Mouse (Mus musculus) liver, adult 2 months (tissue): Measurements from ENCODE around the gene Gtf3c6. TPM values are rescaled to one million over a fixed set of nuclear protein-coding genes. Genes with fewer than 3 reads are reported as not detected.
A peak's percentile ranks its signal among the peaks of the same experiment; 100 is the strongest.
"Not testable (repeated sequence)": the region's sequence is repeated elsewhere in the genome, so short reads cannot be mapped to it uniquely, and the experiment has no call there.

ENCODE experiments used
- DNase-seq: peaks from one replicate; pipeline ENCODE4 v3.0.0-alpha.2; 2011; ENCODE audit warnings: low read depth, low spot score; ENCODE audit errors: extremely low read depth
- H3K27ac ChIP-seq: fragments of 200-500 bp; replicated peaks from 2 replicates; pipeline ENCODE4 v1.5.1; 2012; ENCODE audit warnings: low read depth, mild to moderate bottlenecking, control low read depth, inconsistent platforms, low read length; ENCODE audit not compliant: insufficient read depth
- H3K27me3 ChIP-seq: fragments of 200-500 bp; 2 replicates; pipeline ENCODE4 v1.6.1; 2012; ENCODE audit warnings: mild to moderate bottlenecking, moderate library complexity, low read length, inconsistent platforms; ENCODE audit not compliant: control insufficient read depth, insufficient read depth
- H3K36me3 ChIP-seq: fragments of 200-500 bp; 2 replicates; pipeline ENCODE4 v1.6.1; 2012; ENCODE audit warnings: low read length, inconsistent platforms; ENCODE audit not compliant: control insufficient read depth, insufficient read depth
- H3K4me1 ChIP-seq: fragments of 200-500 bp; 2 replicates; pipeline ENCODE4 v1.6.1; 2011; ENCODE audit warnings: low read length; ENCODE audit not compliant: control insufficient read depth, insufficient read depth
- H3K4me3 ChIP-seq: fragments of 200-500 bp; 2 replicates; pipeline ENCODE4 v1.5.1; 2011; ENCODE audit warnings: low read depth, mild to moderate bottlenecking, control low read depth, low read length, moderate library complexity; ENCODE audit not compliant: insufficient read depth
- H3K79me2 ChIP-seq: fragments of 200-500 bp; 2 replicates; pipeline ENCODE4 v1.6.1; 2012; ENCODE audit warnings: inconsistent platforms, mild to moderate bottlenecking, low read length, moderate library complexity; ENCODE audit not compliant: control insufficient read depth, insufficient read depth
- H3K9ac ChIP-seq: fragments of 200-500 bp; 2 replicates; pipeline ENCODE4 v1.6.1; 2012; ENCODE audit warnings: low read depth, mild to moderate bottlenecking, control low read depth, inconsistent platforms, low read length
- CTCF ChIP-seq: fragments of 200-500 bp; IDR thresholded peaks from 2 replicates; pipeline ENCODE4 v1.5.1; 2011; ENCODE audit warnings: low read depth, low read length, control low read depth
- POLR2A ChIP-seq: fragments of 200-500 bp; IDR thresholded peaks from 2 replicates; pipeline ENCODE4 v1.6.1; 2011; ENCODE audit warnings: low read length, control low read depth; ENCODE audit not compliant: insufficient read depth; ENCODE audit errors: extremely low read depth
- WGBS: fragments of 180-500 bp; shearing (Covaris S2); methylation state at CpG from one replicate; pipeline ENCODE4 v1.1.7; 2018; 5-methylcytosine and 5-hydroxymethylcytosine counted together
- polyA plus RNA-seq: library from polyadenylated mRNA; depleted of rRNA; stranded (reverse); fragments of >200 nt; gene quantifications from 2 replicates; pipeline ENCODE4 v1.2.3, GENCODE M21; 2012; rRNA removed
- total RNA-seq: library from RNA; depleted of rRNA; stranded (reverse); fragments of >200 nt; gene quantifications from 2 replicates; pipeline ENCODE4 v1.2.3, GENCODE M21; 2014; rRNA removed

The Gtf3c6 gene
- total RNA-seq, result 6.5 and 7.7 TPM in 2 replicates
- 3.0 and 3.1 TPM in 2 replicates for polyA plus RNA-seq

GRCm38 (mm10) chr10:40257414-40258255 lies at the start of gene Gtf3c6:
Gene Gtf3c6, minus strand, starts transcription at chr10:40258108.
- peak; percentile 93 for DNase-seq
- TF ChIP-seq CTCF, result no peak
- TF ChIP-seq POLR2A, result no peak
- under 1% methylated on average over 43 of the region's 43 CpGs for WGBS
- H3K4me1 ChIP-seq, result peaks cover 6% of the 10 kb centered on the region
- H3K79me2 ChIP-seq, result no peaks in the 10 kb centered on the region
- peak within 1 kb of the TSS; percentile 80 for H3K4me3 ChIP-seq
- H3K9ac ChIP-seq, result peak within 1 kb of the TSS; percentile 83
- peaks cover 7% of the 10 kb centered on the region; the same call in 1 of the 2 replicates for H3K36me3 ChIP-seq
- H3K27ac ChIP-seq, result peak within 1 kb of the TSS; percentile 57
- H3K27me3 ChIP-seq, result no peaks in the 10 kb centered on the region

GRCm38 (mm10) chr10:40305989-40306388 lies 48.1 kb upstream of the Gtf3c6 start:
- Histone ChIP-seq H3K36me3 (no peaks in the 10 kb centered on the region), H3K9ac (no peak overlapping the region), H3K4me1 (peaks cover 4% of the 10 kb centered on the region), H3K4me3 (no peak overlapping the region), H3K27me3 (no peaks in the 10 kb centered on the region), H3K79me2 (peaks cover 7% of the 10 kb centered on the region), H3K27ac (no peak overlapping the region)
- 86% methylated on average over 1 of the region's 1 CpGs for WGBS
- no peak; the same call in 1 of the 2 replicates for TF ChIP-seq CTCF
- no peak for TF ChIP-seq POLR2A
- no peak for DNase-seq

- TF ChIP-seq POLR2A (no peak; the same call in none of the 2 replicates), CTCF (no peak)
- H3K9ac ChIP-seq, result peak within 1 kb of the TSS; percentile 94
- DNase-seq, result peak; percentile 91
- H3K36me3 ChIP-seq, result no peaks in the 10 kb centered on the region
- H3K4me1 ChIP-seq, result peaks cover 10% of the 10 kb centered on the region
- under 1% methylated on average over 55 of the region's 55 CpGs for WGBS
- H3K27me3 ChIP-seq, result no peaks in the 10 kb centered on the region
- H3K27ac ChIP-seq, result peak within 1 kb of the TSS; percentile 81
- peak within 1 kb of the TSS; percentile 98 for H3K4me3 ChIP-seq
- H3K79me2 ChIP-seq, result peaks cover 20% of the 10 kb centered on the region
Observed at GRCm38 (mm10) chr10:40302140-40302985, 44.5 kb upstream of the Gtf3c6 start, which contains the start of gene Amd1. Gene Amd1, minus strand, starts transcription at chr10:40302186.

- peaks cover 15% of the 10 kb centered on the region for H3K4me1 ChIP-seq
- H3K9ac ChIP-seq, result peak overlapping the region; percentile 87
- H3K4me3 ChIP-seq, result peak overlapping the region; percentile 92
- DNase-seq, H3K36me3 ChIP-seq, H3K27me3 ChIP-seq: not testable (repeated sequence)
- H3K79me2 ChIP-seq, result peaks cover 26% of the 10 kb centered on the region
- 1% methylated on average over 80 of the region's 91 CpGs for WGBS
- H3K27ac ChIP-seq, result peak overlapping the region; percentile 45
Observed at GRCm38 (mm10) chr10:40301181-40302075, 43.5 kb upstream of the Gtf3c6 start.

- under 1% methylated on average over 36 of the region's 36 CpGs for WGBS
- Histone ChIP-seq H3K9ac (peak overlapping the region; percentile 87), H3K27ac (peak overlapping the region; percentile 45), H3K27me3 (no peaks in the 10 kb centered on the region), H3K4me1 (peaks cover 15% of the 10 kb centered on the region), H3K79me2 (peaks cover 32% of the 10 kb centered on the region), H3K36me3 (no peaks in the 10 kb centered on the region), H3K4me3 (peak overlapping the region; percentile 92)
- peak; percentile 82 for DNase-seq
- peak; percentile 77 for TF ChIP-seq POLR2A
- TF ChIP-seq CTCF, result no peak
Observed at GRCm38 (mm10) chr10:40300648-40301171, 42.8 kb upstream of the Gtf3c6 start.
